Mouse (Mus musculus): ENCODE data around the gene Sgms1. TPM values are rescaled to one million over a fixed set of nuclear protein-coding genes. Genes with fewer than 3 reads are reported as not detected.

The Sgms1 gene
- polyA plus RNA-seq (2014; fragmentation: Nextera tagmentation; extraction: Ambion mirVana), result 18.4 and 19.2 TPM in 2 replicates

DNA sequence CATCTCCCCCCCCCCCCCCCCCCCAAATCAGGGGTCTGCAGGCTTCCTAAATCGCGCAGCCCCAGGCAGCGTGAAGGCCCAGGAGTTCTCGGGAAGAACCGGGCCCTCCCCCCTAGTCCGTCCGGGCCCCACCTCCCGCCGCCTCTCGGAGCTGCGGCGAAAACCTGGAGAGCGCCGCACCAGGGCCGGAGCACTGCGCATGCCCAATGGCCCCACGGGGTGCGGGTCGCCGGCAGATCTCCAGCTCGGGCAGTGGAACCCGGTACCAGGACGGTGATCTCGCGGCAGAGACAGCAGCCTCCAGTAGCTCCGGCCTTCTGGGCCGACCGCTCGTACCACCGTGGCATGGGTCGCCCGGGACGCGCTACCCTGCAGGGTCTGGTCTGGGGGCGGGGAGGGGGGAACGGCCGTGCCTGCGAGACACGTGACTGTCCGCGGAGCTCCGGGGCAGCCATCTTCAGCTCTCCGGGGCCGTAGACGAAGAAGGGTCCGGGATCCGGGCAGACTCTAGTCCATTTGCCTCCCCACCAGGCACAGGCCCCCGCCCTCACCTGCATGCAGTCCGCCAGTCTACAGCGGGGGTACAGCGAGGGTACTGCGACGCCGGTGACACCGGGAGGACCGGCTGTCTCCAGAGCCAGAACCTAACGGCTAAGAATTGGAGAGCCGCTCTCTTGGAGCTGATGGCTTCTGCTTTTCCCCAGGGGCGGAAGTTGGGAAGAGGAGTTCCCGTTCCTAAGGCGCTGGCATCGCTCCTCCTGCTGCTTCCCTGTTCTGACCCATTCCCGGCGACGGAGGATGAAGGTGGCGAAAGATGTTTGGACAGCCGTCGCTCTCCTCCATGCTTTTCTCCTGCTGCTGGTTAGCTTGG, at the start of gene Sgms1:
TSS of gene Sgms1 (minus strand) at position 714 of the 871 bp plus-strand sequence.
- no peaks in the 10 kb centered on the region for H3K36me3 ChIP-seq (replicated peaks; ENCODE audit: control insufficient read depth, insufficient read depth)
- WGBS, result under 1% methylated on average over 66 of the region's 68 CpGs

DNA sequence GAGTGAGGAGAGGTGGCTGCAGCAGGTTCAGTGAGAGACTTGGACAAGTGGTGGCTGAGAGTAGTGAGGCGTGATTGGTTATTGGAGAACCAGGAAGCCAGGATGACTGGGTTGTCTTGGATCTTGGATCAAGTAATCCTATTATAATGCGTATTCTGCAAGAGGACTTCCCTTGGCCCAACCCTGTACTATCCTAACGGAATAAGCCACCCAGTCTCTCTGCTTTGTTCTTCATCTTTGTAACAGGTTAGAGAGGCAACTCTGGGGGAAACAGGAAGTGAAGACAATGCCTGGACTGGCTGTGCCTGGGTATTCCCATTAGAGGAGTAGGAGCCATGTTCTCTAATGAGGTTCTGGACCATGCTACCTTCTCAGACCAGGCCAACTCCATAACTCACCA, 36.3 kb upstream of the Sgms1 start:
- WGBS, result 81% methylated on average over 3 of the region's 3 CpGs
- Histone ChIP-seq H3K4me3 (replicated peaks; ENCODE audit: low read length) (no peak overlapping the region), H3K4me1 (replicated peaks; ENCODE audit: control insufficient read depth, insufficient read depth, low read length) (no peaks in the 10 kb centered on the region), H3K4me2 (replicated peaks) (no peak overlapping the region), H3K9ac (no peak overlapping the region), H3K9me3 (ENCODE audit: control insufficient read depth, low read length) (no peaks in the 10 kb centered on the region), H3K27ac (no peak overlapping the region), H3K36me3 (replicated peaks; ENCODE audit: control insufficient read depth, insufficient read depth) (no peaks in the 10 kb centered on the region), H3K27me3 (ENCODE audit: control insufficient read depth, insufficient read depth, low read length) (no peaks in the 10 kb centered on the region)
- DNase-seq (ENCODE audit: low spot score) (no peak), ATAC-seq (ENCODE audit: low FRiP score) (no peak)

More for the DNA sequence above, at the start of gene Sgms1:
- H3K4me2 ChIP-seq (replicated peaks), result peak within 1 kb of the TSS; percentile 87
- no peaks in the 10 kb centered on the region for H3K27me3 ChIP-seq (ENCODE audit: control insufficient read depth, insufficient read depth, low read length)
- H3K4me3 ChIP-seq (replicated peaks; ENCODE audit: low read length), result peak within 1 kb of the TSS; percentile 84
- ATAC-seq (ENCODE audit: low FRiP score) (peak; percentile 93), DNase-seq (ENCODE audit: low spot score) (peak; percentile 91)
- peak within 1 kb of the TSS; percentile 97 for H3K27ac ChIP-seq
- no peaks in the 10 kb centered on the region for H3K9me3 ChIP-seq (ENCODE audit: control insufficient read depth, low read length)
- H3K4me1 ChIP-seq (replicated peaks; ENCODE audit: control insufficient read depth, insufficient read depth, low read length), result peaks cover 19% of the 10 kb centered on the region
- H3K9ac ChIP-seq, result peak within 1 kb of the TSS; percentile 82

DNA sequence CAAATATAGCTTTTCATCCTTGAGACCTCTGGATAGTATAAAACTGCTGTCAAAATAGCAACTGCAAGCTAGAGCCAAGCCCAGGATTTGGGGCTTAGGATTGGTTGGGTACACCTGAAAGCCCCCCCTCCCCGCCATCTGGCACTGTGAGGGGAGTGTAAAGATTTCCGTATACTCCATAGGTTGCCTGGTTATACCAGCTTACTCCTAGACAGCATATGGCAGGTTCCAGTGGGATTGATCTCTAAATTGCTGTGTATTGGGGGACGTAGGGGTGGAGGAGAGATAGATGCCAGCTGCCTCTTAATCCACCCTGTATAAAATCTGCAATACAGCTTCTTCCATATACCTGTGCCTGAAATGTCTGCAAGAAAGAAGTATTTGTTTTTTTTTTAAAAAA, 35.2 kb upstream of the Sgms1 start:
- ATAC-seq (ENCODE audit: low FRiP score), result no peak
- no peaks in the 10 kb centered on the region for H3K27me3 ChIP-seq (ENCODE audit: control insufficient read depth, insufficient read depth, low read length)
- 74% methylated on average over 3 of the region's 3 CpGs for WGBS
- H3K4me2 ChIP-seq (replicated peaks), result no peak overlapping the region
- H3K4me1 ChIP-seq (replicated peaks; ENCODE audit: control insufficient read depth, insufficient read depth, low read length), result no peaks in the 10 kb centered on the region
- H3K36me3 ChIP-seq (replicated peaks; ENCODE audit: control insufficient read depth, insufficient read depth), result no peaks in the 10 kb centered on the region
- no peaks in the 10 kb centered on the region for H3K9me3 ChIP-seq (ENCODE audit: control insufficient read depth, low read length)
- no peak overlapping the region for H3K27ac ChIP-seq
- no peak overlapping the region for H3K4me3 ChIP-seq (replicated peaks; ENCODE audit: low read length)
- DNase-seq (ENCODE audit: low spot score), result no peak
- H3K9ac ChIP-seq, result no peak overlapping the region

DNA sequence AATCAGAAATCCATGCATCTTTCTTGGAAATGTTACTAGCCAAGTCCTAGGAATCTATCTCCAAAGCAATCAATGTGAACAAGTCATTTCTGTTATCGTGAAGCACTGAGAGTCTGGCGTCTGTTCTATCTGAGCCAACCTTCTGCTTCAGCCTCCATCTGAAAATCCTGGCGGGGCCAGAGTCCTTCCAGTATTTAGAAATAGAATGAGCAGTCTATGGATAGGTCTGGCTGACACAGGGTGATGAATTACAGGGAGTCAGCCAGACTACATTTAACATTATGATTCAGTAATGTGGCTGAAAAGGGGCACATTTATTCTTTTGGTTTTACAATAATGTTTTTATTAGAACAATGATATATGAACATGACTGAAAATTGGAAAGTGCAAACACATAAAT, 29.6 kb upstream of the Sgms1 start:
- WGBS, result 70% methylated on average over 3 of the region's 3 CpGs
- no peak overlapping the region for H3K4me2 ChIP-seq (replicated peaks)
- H3K27me3 ChIP-seq (ENCODE audit: control insufficient read depth, insufficient read depth, low read length), result no peaks in the 10 kb centered on the region
- H3K9me3 ChIP-seq (ENCODE audit: control insufficient read depth, low read length), result no peaks in the 10 kb centered on the region
- no peak overlapping the region for H3K9ac ChIP-seq
- ATAC-seq (ENCODE audit: low FRiP score) (no peak), DNase-seq (ENCODE audit: low spot score) (no peak)
- H3K4me3 ChIP-seq (replicated peaks; ENCODE audit: low read length), result no peak overlapping the region
- no peak overlapping the region for H3K27ac ChIP-seq
- no peaks in the 10 kb centered on the region for H3K4me1 ChIP-seq (replicated peaks; ENCODE audit: control insufficient read depth, insufficient read depth, low read length)
- H3K36me3 ChIP-seq (replicated peaks; ENCODE audit: control insufficient read depth, insufficient read depth), result no peaks in the 10 kb centered on the region

DNA sequence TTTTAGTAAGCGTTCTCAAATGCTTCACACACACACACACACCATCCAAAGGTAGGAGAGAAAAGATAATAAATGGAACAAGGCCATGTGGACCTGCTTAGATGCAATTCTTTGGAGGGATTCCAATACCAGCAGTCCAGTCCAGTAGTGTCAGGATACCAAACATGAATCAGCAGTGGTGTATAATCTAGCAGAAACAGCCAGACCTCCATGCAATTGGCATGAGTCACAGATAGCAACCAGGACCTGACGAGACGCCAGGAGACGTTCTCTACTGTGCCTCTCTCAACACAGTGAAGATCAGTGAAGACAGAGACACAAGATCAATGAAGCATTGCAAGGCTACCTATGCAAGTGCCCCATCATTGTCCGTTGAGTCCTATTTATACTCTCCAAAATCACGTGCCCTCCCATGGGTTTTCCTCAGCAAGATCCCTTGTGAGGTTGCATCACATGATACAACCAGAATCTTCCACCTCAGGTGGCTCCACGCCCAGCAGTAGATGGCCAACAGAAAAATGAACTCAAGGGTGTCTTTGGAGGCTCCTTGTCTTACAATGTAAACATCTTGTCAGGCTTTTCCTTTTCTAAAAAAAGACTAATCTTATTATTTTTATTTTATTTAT, 27.3 kb upstream of the Sgms1 start:
- Histone ChIP-seq H3K4me2 (replicated peaks) (no peak overlapping the region), H3K9ac (no peak overlapping the region), H3K27me3 (ENCODE audit: control insufficient read depth, insufficient read depth, low read length) (no peaks in the 10 kb centered on the region), H3K4me1 (replicated peaks; ENCODE audit: control insufficient read depth, insufficient read depth, low read length) (no peaks in the 10 kb centered on the region), H3K36me3 (replicated peaks; ENCODE audit: control insufficient read depth, insufficient read depth) (no peaks in the 10 kb centered on the region), H3K4me3 (replicated peaks; ENCODE audit: low read length) (no peak overlapping the region), H3K27ac (no peak overlapping the region), H3K9me3 (ENCODE audit: control insufficient read depth, low read length) (no peaks in the 10 kb centered on the region)
- DNase-seq (ENCODE audit: low spot score) (no peak), ATAC-seq (ENCODE audit: low FRiP score) (no peak)
- 90% methylated on average over 7 of the region's 7 CpGs for WGBS

DNA sequence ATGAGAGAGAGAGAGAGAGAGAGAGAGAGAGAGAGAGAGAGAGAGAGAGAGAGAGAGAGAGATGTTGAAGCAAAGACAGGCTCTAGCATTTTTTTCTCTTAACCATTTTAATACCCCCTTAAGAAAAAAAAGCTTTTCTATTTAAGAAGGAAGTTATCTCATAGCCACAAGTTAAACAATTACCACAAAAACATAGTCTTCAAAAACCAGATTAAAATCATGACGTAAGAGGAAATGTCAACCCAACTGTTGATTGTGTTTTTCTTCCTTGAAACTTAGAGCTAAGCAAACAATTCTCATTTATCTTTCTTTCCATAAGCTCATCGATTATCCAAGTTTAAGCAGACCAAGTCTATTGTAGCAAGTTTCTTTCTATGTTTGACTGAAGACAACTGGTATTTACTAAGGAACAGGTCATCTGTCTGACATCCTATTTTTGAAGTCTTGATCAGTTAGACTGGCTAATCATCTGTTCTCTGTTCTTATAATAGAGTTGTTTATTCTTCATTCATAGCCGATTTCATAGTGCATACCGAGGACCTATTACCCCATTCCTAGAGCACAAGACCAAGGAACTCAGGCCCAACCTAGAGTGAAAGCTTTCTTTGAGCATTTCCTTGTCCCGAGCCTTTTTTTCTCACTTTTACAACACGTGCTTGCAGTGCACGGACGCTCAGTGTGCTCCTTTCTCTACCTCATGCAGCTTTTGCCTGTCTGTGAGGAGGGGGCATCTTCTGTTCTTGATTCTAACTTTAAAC, 20.3 kb upstream of the Sgms1 start:
- Histone ChIP-seq H3K9ac (no peak overlapping the region), H3K4me3 (replicated peaks; ENCODE audit: low read length) (no peak overlapping the region), H3K4me2 (replicated peaks) (no peak overlapping the region), H3K36me3 (replicated peaks; ENCODE audit: control insufficient read depth, insufficient read depth) (no peaks in the 10 kb centered on the region), H3K27ac (no peak overlapping the region), H3K27me3 (ENCODE audit: control insufficient read depth, insufficient read depth, low read length) (no peaks in the 10 kb centered on the region), H3K4me1 (replicated peaks; ENCODE audit: control insufficient read depth, insufficient read depth, low read length) (0 out of 2 replicates have a peak, but pooled peaks cover 4% of the 10 kb centered on the region), H3K9me3 (ENCODE audit: control insufficient read depth, low read length) (no peaks in the 10 kb centered on the region)
- 73% methylated on average over 8 of the region's 8 CpGs for WGBS
- no peak for DNase-seq (ENCODE audit: low spot score)
- ATAC-seq (ENCODE audit: low FRiP score), result no peak

DNA sequence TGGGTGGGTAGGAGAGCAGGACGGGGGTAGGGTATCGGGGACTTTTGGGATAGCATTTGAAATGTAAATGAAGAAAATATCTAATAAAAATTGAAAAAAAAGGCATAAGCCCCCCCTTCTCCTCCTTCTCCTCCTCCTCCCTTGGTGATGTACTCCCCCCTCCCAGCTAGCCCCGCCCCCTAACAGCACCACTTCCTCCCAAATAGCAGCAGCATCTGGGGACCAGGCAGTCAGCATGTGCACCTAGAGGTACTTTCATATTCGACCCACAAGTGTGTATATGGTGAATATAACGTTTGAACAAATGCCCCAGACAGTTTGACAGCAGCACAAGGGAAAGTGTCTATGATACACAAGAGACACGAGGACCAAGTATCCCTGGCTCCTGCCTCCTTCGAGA, 17.2 kb upstream of the Sgms1 start:
- WGBS, result 68% methylated on average over 7 of the region's 7 CpGs

DNA sequence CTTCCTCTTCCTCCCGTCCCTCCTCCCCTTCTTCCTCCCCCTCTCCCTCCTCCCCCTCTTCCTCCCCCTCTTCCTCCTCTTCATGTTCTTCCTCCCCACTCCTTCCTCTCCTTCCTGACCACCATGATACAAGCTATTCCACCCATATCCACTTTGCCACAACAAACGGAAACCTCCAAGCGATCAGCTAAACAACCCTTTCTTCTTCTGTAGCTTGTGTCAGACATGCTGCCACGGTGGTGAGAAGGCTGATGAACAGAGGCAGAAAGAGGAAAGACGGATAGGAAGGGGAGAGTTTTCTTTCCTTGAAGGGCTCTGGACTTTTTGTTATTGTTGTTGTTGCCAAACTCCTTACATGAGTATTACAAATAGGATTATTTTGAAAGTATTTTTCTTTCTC, 14.9 kb upstream of the Sgms1 start:
- H3K27ac ChIP-seq, result no peak overlapping the region
- no peak overlapping the region for H3K4me2 ChIP-seq (replicated peaks)
- H3K4me1 ChIP-seq (replicated peaks; ENCODE audit: control insufficient read depth, insufficient read depth, low read length), result 0 out of 2 replicates have a peak, but pooled peaks cover 4% of the 10 kb centered on the region
- no peaks in the 10 kb centered on the region for H3K36me3 ChIP-seq (replicated peaks; ENCODE audit: control insufficient read depth, insufficient read depth)
- H3K4me3 ChIP-seq (replicated peaks; ENCODE audit: low read length), result no peak overlapping the region
- no peak overlapping the region for H3K9ac ChIP-seq
- DNase-seq (ENCODE audit: low spot score), result no peak
- ATAC-seq (ENCODE audit: low FRiP score), result no peak
- WGBS, result 80% methylated on average over 5 of the region's 5 CpGs
- H3K27me3 ChIP-seq (ENCODE audit: control insufficient read depth, insufficient read depth, low read length), result no peaks in the 10 kb centered on the region
- no peaks in the 10 kb centered on the region for H3K9me3 ChIP-seq (ENCODE audit: control insufficient read depth, low read length)

More for the DNA sequence above, 17.2 kb upstream of the Sgms1 start:
- no peak for DNase-seq (ENCODE audit: low spot score)
- Histone ChIP-seq H3K27me3 (ENCODE audit: control insufficient read depth, insufficient read depth, low read length) (no peaks in the 10 kb centered on the region), H3K4me3 (replicated peaks; ENCODE audit: low read length) (no peak overlapping the region), H3K9me3 (ENCODE audit: control insufficient read depth, low read length) (no peaks in the 10 kb centered on the region), H3K4me2 (replicated peaks) (no peak overlapping the region), H3K36me3 (replicated peaks; ENCODE audit: control insufficient read depth, insufficient read depth) (no peaks in the 10 kb centered on the region), H3K9ac (no peak overlapping the region), H3K27ac (no peak overlapping the region), H3K4me1 (replicated peaks; ENCODE audit: control insufficient read depth, insufficient read depth, low read length) (0 out of 2 replicates have a peak, but pooled peaks cover 4% of the 10 kb centered on the region)
- ATAC-seq (ENCODE audit: low FRiP score), result no peak

DNA sequence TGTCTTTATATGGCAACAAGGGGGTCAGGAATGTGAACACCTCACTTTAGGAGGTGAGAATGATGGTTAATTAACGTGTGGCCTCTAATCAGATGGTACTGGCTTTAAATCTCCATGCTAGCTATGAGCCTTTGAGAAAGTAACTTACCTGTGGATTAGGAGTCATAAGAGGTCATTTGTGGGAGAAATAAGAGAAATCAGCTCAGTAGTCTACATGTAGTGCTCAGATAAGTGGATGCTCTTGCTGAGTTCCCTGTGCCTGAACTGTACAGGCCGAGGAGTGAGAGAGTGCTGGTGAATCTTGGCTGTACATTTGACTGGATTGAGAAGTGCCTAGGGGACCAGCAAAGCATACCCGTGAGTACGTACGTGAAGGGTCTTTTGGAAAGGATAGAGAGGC, 14.3 kb upstream of the Sgms1 start:
- Histone ChIP-seq H3K9me3 (ENCODE audit: control insufficient read depth, low read length) (no peaks in the 10 kb centered on the region), H3K9ac (no peak overlapping the region), H3K4me2 (replicated peaks) (no peak overlapping the region), H3K4me3 (replicated peaks; ENCODE audit: low read length) (no peak overlapping the region), H3K36me3 (replicated peaks; ENCODE audit: control insufficient read depth, insufficient read depth) (no peaks in the 10 kb centered on the region), H3K27me3 (ENCODE audit: control insufficient read depth, insufficient read depth, low read length) (no peaks in the 10 kb centered on the region), H3K4me1 (replicated peaks; ENCODE audit: control insufficient read depth, insufficient read depth, low read length) (0 out of 2 replicates have a peak, but pooled peaks cover 4% of the 10 kb centered on the region), H3K27ac (no peak overlapping the region)
- no peak for DNase-seq (ENCODE audit: low spot score)
- 91% methylated on average over 5 of the region's 5 CpGs for WGBS
- no peak for ATAC-seq (ENCODE audit: low FRiP score)
